Mouse (Mus musculus) thymus, adult 2 months (tissue): ENCODE results near the gene Gm47995. TPM values are rescaled to one million over a fixed set of nuclear protein-coding genes. Genes with fewer than 3 reads are reported as not detected.

ENCODE experiments used
- DNase-seq: peaks from one replicate; pipeline ENCODE4 v3.0.0; 2021
- H3K27ac ChIP-seq: fragments of 200-500 bp; 2 replicates; pipeline ENCODE4 v1.5.1; 2012; ENCODE audit warnings: low read length, control low read depth; ENCODE audit not compliant: control insufficient read depth, insufficient read depth
- H3K27me3 ChIP-seq: fragments of 200-500 bp; 2 replicates; pipeline ENCODE4 v1.6.1; 2012; ENCODE audit warnings: mild to moderate bottlenecking, low read length, moderate library complexity, mixed read lengths; ENCODE audit not compliant: control insufficient read depth, insufficient read depth
- H3K36me3 ChIP-seq: fragments of 200-500 bp; 2 replicates; pipeline ENCODE4 v1.6.1; 2012; ENCODE audit warnings: mild to moderate bottlenecking, low read length, moderate library complexity; ENCODE audit not compliant: control insufficient read depth, insufficient read depth
- H3K4me1 ChIP-seq: fragments of 200-500 bp; replicated peaks from 2 replicates; pipeline ENCODE4 v1.6.1; 2012; ENCODE audit warnings: low read length; ENCODE audit not compliant: control insufficient read depth, insufficient read depth
- H3K4me3 ChIP-seq: fragments of 200-500 bp; 2 replicates; pipeline ENCODE4 v1.5.1; 2012; ENCODE audit warnings: mild to moderate bottlenecking, low read length, control low read depth, moderate library complexity; ENCODE audit not compliant: control insufficient read depth, insufficient read depth
- CTCF ChIP-seq: fragments of 200-500 bp; IDR thresholded peaks from 2 replicates; pipeline ENCODE4 v1.5.1; 2012; ENCODE audit warnings: mild to moderate bottlenecking, control low read depth, low read length, moderate library complexity, borderline replicate concordance; ENCODE audit not compliant: control insufficient read depth, poor library complexity, insufficient read depth; ENCODE audit errors: extremely low read depth
- POLR2A ChIP-seq: fragments of 200-500 bp; IDR thresholded peaks from 2 replicates; pipeline ENCODE4 v1.6.1; 2012; ENCODE audit warnings: mild to moderate bottlenecking, low read length, control low read depth, moderate library complexity; ENCODE audit not compliant: control insufficient read depth, poor library complexity, insufficient read depth; ENCODE audit errors: extremely low read depth
- WGBS: fragments of 180-500 bp; shearing (Covaris S2); methylation state at CpG from one replicate; pipeline ENCODE4 v1.1.7; 2018; 5-methylcytosine and 5-hydroxymethylcytosine counted together
- polyA plus RNA-seq: library from polyadenylated mRNA; depleted of rRNA; stranded (reverse); fragments of >200 nt; gene quantifications from 2 replicates; pipeline ENCODE4 v1.2.3, GENCODE M21; 2012

Gene Gm47995
- polyA plus RNA-seq, 1 experiment = not detected

DNA sequence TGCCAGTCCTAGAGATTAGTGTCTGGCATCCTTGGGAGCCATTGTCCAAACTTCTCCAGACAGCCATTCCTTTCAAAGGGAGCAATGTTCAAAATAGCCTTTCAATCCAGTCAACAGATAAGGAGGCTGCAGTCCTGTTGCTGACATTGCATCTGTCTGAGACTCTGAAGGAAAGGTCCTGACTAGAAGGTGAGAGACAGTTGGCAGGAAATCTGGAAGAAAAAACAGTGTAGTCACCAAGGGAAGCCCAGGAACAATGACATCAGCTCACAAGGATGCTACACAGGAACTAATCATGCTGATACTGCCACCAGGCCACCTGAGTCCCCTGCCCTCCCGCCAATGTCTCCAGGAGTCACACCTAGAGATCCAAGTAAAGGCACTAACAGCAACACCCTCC is 25.1 kb downstream of the Gm47995 start:
- Histone ChIP-seq H3K27ac (no peak overlapping the region), H3K4me1 (no peaks in the 10 kb centered on the region), H3K27me3 (no peaks in the 10 kb centered on the region), H3K36me3 (no peaks in the 10 kb centered on the region), H3K4me3 (no peak overlapping the region)
- no peak for DNase-seq
- WGBS = 88% methylated on average over 1 of the region's 1 CpGs
- no peak for TF ChIP-seq CTCF
- TF ChIP-seq POLR2A = no peak

DNA sequence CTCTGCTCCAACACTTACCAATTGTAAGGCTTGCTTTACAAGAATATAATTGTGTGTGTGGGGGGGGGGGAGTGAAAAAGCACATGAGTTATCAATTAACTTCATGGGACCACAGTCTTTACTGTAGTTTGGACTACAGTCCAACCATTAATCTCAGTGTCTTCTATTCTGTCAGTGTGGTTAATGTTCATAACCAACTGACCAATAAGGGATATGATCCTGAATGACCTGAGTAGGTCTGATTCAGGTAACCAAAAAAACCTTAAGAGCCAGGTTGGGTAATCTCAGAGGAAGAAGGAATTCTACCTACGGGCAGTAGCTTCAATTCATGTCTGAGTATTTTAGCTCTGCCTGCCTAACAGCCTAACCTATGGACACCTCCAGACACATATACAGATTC is 26.3 kb downstream of the Gm47995 start:
- Histone ChIP-seq H3K27ac (no peak overlapping the region), H3K4me1 (no peaks in the 10 kb centered on the region), H3K27me3 (no peaks in the 10 kb centered on the region), H3K36me3 (no peaks in the 10 kb centered on the region), H3K4me3 (no peak overlapping the region)
- DNase-seq = no peak
- no peak for TF ChIP-seq CTCF
- no peak for TF ChIP-seq POLR2A
- WGBS = 100% methylated on average over 1 of the region's 1 CpGs

DNA sequence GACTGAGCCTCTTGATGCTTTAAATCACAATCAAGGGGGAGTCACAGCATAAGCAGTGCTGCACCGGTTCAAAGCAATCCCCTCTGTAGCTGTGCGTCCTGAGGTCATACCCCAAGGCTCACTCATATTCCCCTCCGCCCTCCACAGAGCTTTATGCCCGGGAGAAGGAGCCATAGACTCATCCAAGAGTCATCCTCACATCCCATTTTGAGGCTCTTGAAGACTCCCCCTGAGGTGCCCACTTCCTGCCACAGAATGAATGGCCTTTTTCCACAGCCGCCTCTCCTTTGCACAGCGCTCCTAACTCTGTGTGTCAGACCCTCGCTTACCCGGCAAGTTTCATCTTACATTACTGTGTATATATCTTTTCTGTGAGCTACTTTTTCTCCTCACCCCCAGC is 29.3 kb downstream of the Gm47995 start:
- 75% methylated on average over 8 of the region's 8 CpGs for WGBS
- no peak overlapping the region for H3K27ac ChIP-seq
- no peak overlapping the region for H3K4me3 ChIP-seq
- TF ChIP-seq CTCF = no peak
- no peak for TF ChIP-seq POLR2A
- DNase-seq = no peak
- no peaks in the 10 kb centered on the region for H3K27me3 ChIP-seq
- no peaks in the 10 kb centered on the region for H3K36me3 ChIP-seq
- no peaks in the 10 kb centered on the region; the same call in 1 of the 2 replicates for H3K4me1 ChIP-seq

DNA sequence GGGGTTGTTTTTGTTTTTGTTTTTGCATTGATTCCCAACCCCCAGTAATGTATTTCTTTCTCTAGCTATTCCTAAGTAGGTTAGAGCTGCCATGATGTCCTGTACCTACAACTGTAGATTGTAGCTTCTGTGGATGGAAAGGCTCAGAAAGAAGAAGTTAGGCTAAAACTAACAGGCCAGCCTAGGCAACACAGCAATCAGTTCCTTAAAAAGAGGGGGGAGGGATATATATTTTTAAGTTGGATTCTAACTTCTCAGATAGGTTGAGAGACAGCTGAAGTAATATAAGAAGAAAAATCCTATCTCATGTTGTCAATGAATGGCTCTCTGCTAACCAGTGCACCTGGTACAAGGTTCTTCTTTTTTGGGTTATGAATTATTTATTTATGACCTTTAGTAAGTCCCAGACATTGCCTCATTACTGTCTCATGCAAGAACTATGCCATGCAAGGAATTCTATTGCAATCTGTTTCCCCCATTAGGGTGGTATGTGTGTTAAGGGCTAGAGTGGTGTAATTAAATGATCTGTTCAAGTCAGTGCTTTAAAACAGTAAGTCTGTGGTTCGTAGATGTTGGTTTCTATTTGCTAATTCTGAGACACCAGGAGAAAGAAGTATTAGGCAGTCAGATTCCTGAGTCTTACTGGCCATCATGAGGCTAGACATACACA is 30.2 kb downstream of the Gm47995 start:
- H3K36me3 ChIP-seq = no peaks in the 10 kb centered on the region
- no peaks in the 10 kb centered on the region for H3K27me3 ChIP-seq
- H3K4me1 ChIP-seq = no peaks in the 10 kb centered on the region; the same call in 1 of the 2 replicates
- 91% methylated on average over 1 of the region's 1 CpGs for WGBS
- no peak for TF ChIP-seq POLR2A
- no peak overlapping the region for H3K27ac ChIP-seq
- H3K4me3 ChIP-seq = no peak overlapping the region
- no peak for DNase-seq

DNA sequence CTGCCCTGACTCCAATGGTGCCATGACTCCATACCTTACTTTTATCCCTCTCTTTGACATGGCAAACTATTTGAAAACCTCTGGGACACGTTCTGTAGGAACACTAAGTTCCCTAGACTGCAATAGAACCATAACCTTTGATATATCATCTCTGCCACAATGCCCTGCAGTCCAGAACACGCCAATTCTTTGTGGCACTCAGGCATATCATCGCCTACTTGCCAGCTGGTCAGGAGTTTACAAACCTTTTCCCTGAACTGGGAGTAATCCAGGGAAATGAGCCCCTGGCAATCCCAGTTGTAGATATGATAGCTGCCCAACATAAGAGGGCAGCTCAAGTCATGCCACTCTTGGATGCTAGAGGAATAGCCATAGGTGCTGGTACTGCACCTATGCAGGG is 34.1 kb downstream of the Gm47995 start:
- Histone ChIP-seq H3K27ac (no peak overlapping the region), H3K27me3 (no peaks in the 10 kb centered on the region), H3K4me3 (no peak overlapping the region), H3K36me3 (no peaks in the 10 kb centered on the region), H3K4me1 (no peaks in the 10 kb centered on the region; the same call in none of the 2 replicates)
- TF ChIP-seq POLR2A (no peak), CTCF (no peak)
- DNase-seq = no peak
- WGBS = 98% methylated on average over 3 of the region's 3 CpGs

DNA sequence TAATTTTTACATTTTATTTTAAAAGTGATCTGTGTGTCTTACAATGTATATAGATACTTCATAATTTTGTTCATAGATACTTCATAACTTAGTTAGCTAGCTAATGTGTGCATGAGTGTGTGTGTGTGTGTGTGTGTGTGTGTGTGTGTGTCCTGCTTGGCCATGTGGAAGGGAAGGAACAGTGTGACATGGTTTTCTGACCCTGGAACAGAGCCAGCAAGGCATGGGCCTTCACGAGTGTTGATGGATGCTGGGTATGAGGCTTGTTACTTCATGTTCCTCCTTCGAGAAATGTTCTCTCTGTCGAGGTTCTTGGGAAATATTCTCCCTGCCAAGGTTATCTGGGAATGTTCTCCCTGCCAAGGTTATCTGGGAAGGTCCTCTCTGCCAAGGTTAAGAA is 35.5 kb downstream of the Gm47995 start:
- 93% methylated on average over 3 of the region's 3 CpGs for WGBS
- Histone ChIP-seq H3K4me3 (no peak overlapping the region), H3K36me3 (no peaks in the 10 kb centered on the region), H3K27me3 (no peaks in the 10 kb centered on the region), H3K4me1 (no peaks in the 10 kb centered on the region; the same call in none of the 2 replicates), H3K27ac (no peak overlapping the region)
- no peak for DNase-seq
- TF ChIP-seq CTCF = no peak
- no peak for TF ChIP-seq POLR2A

DNA sequence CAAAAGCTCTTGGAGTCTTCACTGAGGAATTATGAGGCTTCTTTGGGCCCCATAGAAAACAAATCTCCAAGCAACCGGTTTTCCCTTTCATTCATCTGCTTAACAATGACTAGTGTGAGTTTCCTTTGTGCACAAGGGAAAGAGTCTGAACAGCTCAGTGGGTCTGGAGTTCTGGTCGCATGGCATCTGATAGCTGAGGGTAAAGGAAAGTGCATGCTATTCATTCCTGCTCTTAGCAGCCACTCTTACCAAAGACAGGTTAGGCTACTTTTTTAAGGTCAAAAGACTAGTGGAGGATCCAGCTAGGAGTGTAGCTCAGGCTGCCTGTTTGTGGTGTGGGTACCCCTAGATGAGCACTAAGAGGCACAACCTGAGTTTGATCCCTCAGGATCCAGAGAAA is 37.3 kb downstream of the Gm47995 start:
- 98% methylated on average over 2 of the region's 2 CpGs for WGBS
- no peak overlapping the region for H3K27ac ChIP-seq

More for the DNA sequence above, 37.3 kb downstream of the Gm47995 start:
- Histone ChIP-seq H3K4me1 (no peaks in the 10 kb centered on the region; the same call in 1 of the 2 replicates), H3K36me3 (no peaks in the 10 kb centered on the region), H3K27me3 (no peaks in the 10 kb centered on the region), H3K4me3 (no peak overlapping the region)
- DNase-seq = no peak
- TF ChIP-seq POLR2A (no peak), CTCF (no peak)
